Mouse (Mus musculus) urinary bladder, adult 18-20 months (tissue): Measurements from ENCODE around the gene Megf11.
"Not testable (repeated sequence)": the region's sequence is repeated elsewhere in the genome, so short reads cannot be mapped to it uniquely, and the experiment has no call there.

Experiments
- DNase-seq, 2 experiments: peaks; one replicate each; pipeline ENCODE4 v3.0.0; 2022; ENCODE audit warnings: low spot score in 2 of 2, mixed read lengths in 2 of 2

The Megf11 gene

DNA sequence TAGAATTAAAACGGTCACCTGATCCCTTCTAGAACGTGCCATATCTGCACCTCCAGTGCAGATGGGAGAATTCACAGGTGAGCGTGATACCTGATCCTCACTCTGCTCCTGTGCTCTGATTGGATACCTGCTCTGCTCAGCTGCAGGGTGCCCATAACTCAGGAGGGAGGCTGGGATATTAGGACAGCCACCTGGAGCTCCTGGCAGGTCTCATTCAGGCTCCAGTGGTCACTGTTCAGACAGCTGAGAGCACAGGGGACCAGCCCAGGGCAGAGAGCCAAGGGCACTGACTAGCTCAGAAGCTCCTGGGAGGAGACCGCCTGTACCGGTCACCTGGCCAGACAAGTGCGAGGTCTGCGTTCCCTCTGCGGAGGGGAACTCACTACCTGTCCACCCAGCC lies 80.7 kb downstream of the Megf11 start:
- no peak for DNase-seq

GRCm38 (mm10) chr9:64466564-64466963 lies 81.1 kb downstream of the Megf11 start:
- DNase-seq: no peak

- no peak for DNase-seq
These were observed 85.4 kb downstream of the Megf11 start for GRCm38 (mm10) chr9:64470806-64471205.

DNA sequence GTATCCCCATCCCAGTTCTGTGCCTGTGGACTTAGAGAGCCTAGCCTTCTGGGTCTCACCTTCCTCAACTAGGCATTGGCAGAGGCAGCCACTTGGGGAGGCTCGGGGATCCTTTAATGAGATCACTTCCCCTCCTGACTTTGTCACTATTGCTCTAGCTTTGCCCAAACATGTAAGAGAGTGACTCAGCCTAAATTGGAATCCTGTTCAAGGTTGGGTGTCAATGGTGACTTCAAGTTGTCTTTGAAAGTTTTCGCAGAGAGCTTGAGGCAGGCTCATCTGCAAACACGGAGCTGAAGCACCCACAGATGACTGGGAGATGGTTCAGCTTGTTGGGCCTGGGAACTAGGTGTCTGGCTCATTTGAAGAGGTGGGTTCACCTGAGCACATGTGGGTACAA lies 85.9 kb downstream of the Megf11 start:
- DNase-seq: no peak

DNA sequence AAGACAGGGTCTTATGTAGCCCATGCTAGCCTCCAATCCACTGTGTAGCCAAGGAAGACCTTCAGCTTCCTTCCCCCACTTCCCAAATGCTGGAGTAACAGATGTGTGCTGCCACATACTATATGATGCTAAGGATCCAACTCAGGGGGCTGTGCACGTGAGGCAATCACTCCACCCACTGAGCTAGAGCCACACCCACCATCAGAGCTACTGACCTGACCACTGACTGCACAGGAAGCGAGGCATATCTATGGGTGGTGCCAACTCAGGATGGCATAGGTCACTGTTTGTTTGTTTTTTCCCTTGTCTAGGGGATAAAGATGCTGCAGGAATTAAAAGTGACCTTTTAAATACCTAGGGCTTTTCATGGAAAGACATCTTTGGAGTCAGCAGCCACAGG lies 86.7 kb downstream of the Megf11 start:
- no peak for DNase-seq

- DNase-seq: no peak
These were observed 87.3 kb downstream of the Megf11 start for GRCm38 (mm10) chr9:64472743-64473142.

DNA sequence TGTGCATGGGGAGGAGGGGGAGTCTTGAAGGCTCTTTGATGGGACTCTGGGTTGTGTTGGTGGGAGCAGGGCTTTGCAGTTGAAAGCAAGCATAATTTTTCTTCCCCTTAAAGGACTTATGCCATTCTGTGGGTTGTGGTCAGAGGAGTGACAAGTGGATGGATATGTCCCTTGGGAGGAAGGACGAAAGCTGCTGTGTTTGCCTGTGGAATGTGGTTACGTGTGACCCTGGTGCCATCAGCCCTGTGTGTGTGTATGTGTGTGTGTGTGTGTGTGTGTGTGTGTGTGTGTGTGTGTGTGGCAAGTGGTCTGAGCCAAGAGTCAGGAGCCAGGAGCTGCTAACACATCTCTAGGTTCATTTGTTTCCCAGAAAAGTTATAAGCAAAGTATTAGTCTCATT lies 87.7 kb downstream of the Megf11 start:
- DNase-seq: no peak

- no peak for DNase-seq
These were observed 88.3 kb downstream of the Megf11 start for GRCm38 (mm10) chr9:64473695-64474094.

- DNase-seq: no peak
These were observed 88.7 kb downstream of the Megf11 start for GRCm38 (mm10) chr9:64474142-64474541.

DNA sequence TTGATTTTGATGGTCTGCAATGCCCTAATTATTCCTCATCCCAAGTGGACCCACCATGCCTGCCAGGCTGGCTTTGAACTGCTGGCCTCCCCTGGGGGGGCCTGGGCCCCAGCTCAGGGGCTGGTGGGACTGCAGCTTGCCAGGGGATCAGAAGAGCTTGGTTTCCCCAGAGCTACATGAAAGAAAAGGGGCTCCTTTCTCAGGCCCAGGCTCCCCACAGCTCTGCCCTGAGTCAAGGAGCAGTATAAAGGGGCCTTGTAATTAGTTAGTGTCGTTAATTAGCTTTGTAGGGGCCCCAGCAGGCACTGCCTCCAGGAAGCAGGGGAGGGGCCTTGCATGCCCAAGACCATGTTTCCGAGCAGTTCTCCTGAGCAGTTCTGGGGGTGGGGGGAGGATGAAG lies 90.5 kb downstream of the Megf11 start:
- DNase-seq: no peak

DNA sequence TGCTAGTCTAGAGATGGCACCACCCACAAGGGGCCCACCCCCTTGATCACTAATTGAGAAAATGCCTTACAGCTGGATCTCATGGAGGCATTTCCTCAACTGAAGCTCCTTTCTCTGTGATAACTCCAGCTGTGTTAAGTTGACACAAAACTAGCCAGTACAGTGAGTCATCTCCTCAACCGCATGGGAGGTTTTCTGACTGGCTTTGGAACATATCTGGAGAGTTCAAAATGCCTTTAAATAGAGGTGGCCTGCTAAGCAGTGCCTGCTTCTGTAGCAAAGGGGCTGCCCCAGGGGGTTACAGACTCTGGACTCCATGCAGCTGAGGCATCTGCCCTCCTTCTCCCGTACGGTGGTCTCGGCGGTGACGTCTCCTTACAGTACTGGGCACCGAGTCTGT lies 92.0 kb downstream of the Megf11 start:
- not testable (repeated sequence) for DNase-seq

DNA sequence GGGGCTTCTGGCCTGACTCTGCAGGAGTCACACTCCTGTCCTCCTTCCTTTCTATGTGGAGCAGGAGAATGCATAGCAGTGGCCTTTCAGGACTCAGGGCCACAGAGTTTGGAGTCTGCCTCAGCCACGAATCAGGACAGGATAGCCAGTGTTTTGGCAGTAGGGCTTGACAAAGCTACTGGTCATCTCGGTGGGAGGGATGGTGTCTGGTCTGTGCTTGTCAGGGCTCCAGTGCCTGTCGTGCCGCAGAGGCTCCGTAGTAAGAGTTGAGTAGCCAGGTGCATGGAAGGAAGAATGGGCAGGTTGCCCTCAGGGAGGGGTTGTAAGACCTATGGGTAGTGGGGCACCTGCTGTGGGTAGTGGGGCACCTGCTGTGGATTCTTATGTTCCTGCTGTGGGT lies 96.7 kb downstream of the Megf11 start:
- no peak for DNase-seq

- DNase-seq: no peak
These were observed 102.0 kb downstream of the Megf11 start for GRCm38 (mm10) chr9:64487377-64487776.

DNA sequence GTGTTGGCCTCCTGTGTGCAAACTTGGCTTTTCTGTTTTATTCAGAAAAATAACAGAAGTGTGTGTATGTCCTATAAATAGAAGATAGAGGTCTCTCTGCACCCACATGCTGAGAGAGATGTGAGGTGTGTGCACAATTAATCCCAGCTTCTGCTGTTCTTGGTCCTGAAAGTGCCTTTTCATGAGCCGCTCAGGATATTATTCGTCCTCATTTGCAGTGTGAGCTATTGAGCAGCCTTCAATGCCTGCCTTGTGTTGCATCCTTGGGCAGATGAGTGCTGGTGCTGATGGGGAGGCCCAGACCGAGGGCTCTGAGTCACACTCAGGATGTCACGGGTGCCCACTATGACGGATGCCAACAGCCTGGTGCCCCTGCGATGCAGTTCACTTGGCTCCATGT lies 109.2 kb downstream of the Megf11 start:
- no peak for DNase-seq

- DNase-seq: no peak
These were observed 113.5 kb downstream of the Megf11 start for GRCm38 (mm10) chr9:64498929-64499328.

GRCm38 (mm10) chr9:64501211-64501610 lies 115.8 kb downstream of the Megf11 start:
- DNase-seq: no peak

DNA sequence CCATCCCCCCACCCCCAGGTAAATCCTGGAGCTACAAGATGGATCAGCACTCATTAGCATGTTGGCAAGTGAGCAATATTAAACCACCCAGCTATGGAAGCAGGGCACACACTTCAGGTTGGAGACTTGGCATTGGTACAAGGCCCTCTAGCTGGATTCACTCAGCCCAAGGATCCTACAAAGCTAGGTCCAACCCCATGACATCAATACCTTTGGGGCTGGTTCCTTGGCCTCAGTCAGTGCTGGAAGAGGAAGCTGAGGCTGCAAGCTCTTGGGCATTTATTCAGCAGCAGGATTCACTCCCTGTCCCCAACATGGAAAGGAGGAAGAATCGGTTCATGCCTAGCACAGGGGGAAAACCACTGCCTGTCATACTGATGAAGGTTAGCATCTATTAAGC lies 118.6 kb downstream of the Megf11 start:
- DNase-seq: no peak

DNA sequence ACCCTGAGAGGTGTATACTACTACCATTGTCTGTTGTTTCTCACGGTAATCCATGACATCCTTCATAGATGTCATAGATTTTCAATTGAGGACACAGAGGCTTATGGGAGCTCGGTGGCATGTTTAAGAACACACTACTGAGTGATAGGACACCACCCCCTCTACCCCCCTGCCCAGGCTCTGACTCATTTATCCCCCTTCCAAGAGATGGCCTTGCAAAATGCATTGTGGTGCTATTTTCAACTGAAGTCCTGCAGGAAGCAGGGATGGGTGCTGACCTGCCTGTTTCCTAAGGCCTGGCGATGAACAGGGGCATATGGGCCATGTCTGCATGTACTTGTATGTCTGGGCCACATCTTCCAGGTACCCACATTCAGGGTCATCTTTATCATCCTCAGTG lies 119.0 kb downstream of the Megf11 start:
- no peak for DNase-seq

- DNase-seq: no peak
These were observed 119.5 kb downstream of the Megf11 start for GRCm38 (mm10) chr9:64504921-64505320.

DNA sequence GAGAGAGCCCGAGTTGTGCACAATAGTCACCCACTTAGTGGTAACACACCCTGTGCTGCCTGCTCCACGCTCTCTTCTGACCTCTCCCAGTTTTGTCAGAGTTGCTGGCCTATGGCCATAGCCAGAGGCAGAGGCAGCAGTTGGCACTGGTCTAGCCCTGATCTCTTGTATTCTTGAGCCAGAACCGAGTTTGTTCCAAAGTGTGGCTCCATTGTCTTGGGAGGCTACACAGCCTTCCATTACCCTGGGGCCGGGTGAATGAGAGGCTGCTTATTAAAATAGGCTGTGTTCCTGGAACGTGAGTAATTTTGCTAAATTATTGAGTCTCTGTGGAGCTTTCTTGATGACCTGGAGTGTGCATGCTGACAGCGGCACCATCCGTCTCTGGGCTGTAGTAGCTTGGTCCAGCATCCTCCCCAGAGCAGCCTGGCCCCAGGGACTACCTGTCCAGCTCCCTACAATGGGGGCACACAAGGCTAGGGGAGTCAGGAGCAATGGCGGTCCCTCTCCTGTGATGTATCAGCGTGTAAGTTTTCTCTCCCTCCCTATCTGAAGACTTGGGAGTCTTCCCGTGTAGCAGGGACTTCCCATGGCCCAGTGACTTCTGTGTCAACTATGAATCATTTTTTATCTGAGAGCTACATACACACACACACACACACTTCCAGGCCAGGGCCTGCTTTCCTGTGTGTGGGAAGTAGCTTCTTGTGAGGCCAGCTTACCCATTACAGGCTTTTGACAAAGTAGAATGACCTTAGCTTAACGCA lies 121.2 kb downstream of the Megf11 start:
- no peak for DNase-seq

DNA sequence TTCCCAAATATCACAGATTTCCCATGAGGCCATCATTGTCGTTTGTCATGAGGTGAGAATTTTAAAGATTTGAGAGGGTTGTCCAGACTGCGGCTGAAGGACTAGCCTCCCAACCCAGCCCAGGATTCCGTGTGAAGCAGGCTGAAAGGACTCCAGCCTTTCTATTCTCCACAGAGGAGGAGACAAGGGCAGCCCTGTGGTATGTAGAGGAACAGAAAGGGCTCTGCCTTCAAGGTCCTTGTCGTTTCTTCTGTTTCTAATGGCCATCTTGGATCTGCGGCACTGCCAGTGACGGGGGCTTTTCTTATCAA lies 121.7 kb downstream of the Megf11 start:
- DNase-seq: no peak

- DNase-seq: no peak
These were observed 122.6 kb downstream of the Megf11 start for GRCm38 (mm10) chr9:64507995-64508394.

DNA sequence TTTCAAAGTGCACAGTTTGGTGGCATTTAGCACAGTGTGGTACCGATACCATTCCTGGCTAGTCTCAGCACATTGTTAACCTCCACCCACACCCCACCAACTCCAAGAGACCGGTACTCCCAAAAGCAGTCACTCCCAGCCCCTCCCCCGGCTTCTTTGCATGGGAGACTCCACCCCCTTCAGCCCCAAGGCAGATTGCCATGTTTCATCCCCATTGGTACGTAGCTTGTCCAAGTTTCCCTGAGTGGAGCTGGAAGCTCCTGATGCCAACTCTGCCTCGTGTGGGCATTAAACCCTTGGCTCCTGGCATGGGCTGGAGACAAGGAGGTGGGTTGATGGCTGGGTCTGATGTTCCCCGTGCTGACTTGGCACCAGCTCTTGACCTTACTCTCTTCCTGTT lies 129.4 kb downstream of the Megf11 start:
- no peak for DNase-seq
